Mouse (Mus musculus): ENCODE results near the gene Mad2l2.
A peak's percentile ranks its signal among the peaks of the same experiment; 100 is the strongest.
"Not testable (repeated sequence)": the region's sequence is repeated elsewhere in the genome, so short reads cannot be mapped to it uniquely, and the experiment has no call there.

The Mad2l2 gene

GRCm38 (mm10) chr4:148107621-148108291 lies 22.4 kb upstream of the Mad2l2 start:
- no peak for DNase-seq (ENCODE audit: low spot score)

GRCm38 (mm10) chr4:148108565-148109100 lies 21.6 kb upstream of the Mad2l2 start:
- DNase-seq (ENCODE audit: low spot score) = no peak

GRCm38 (mm10) chr4:148109215-148109614 lies 21.0 kb upstream of the Mad2l2 start:
- no peak for DNase-seq (ENCODE audit: low spot score)

- no peak for DNase-seq (ENCODE audit: low spot score)
These were observed 17.7 kb upstream of the Mad2l2 start for GRCm38 (mm10) chr4:148112519-148112918.

GRCm38 (mm10) chr4:148114758-148115391 lies 15.3 kb upstream of the Mad2l2 start:
- DNase-seq (ENCODE audit: low spot score) = peak; percentile 92

GRCm38 (mm10) chr4:148115467-148115866 lies 14.7 kb upstream of the Mad2l2 start:
- DNase-seq (ENCODE audit: low spot score) = peak; percentile 18

- DNase-seq (ENCODE audit: low spot score) = no peak
These were observed 13.5 kb upstream of the Mad2l2 start for GRCm38 (mm10) chr4:148116657-148117056.

GRCm38 (mm10) chr4:148117392-148117791 lies 12.8 kb upstream of the Mad2l2 start:
- no peak for DNase-seq (ENCODE audit: low spot score)

- DNase-seq (ENCODE audit: low spot score) = not testable (repeated sequence)
These were observed 10.6 kb upstream of the Mad2l2 start for GRCm38 (mm10) chr4:148119578-148119977.

GRCm38 (mm10) chr4:148120555-148120954 lies 9.6 kb upstream of the Mad2l2 start:
- no peak for DNase-seq (ENCODE audit: low spot score)

- DNase-seq (ENCODE audit: low spot score) = no peak
These were observed 8.8 kb upstream of the Mad2l2 start for GRCm38 (mm10) chr4:148121362-148121761.

- DNase-seq (ENCODE audit: low spot score) = no peak
These were observed 8.0 kb upstream of the Mad2l2 start for GRCm38 (mm10) chr4:148121982-148122693.

- DNase-seq (ENCODE audit: low spot score) = no peak
These were observed 7.5 kb upstream of the Mad2l2 start for GRCm38 (mm10) chr4:148122694-148123066.

- DNase-seq (ENCODE audit: low spot score) = no peak
These were observed 1.9 kb upstream of the Mad2l2 start for GRCm38 (mm10) chr4:148128241-148128640.

GRCm38 (mm10) chr4:148128672-148129071 lies 1.5 kb upstream of the Mad2l2 start:
- no peak for DNase-seq (ENCODE audit: low spot score)

GRCm38 (mm10) chr4:148130561-148131413 lies 603 bp downstream of the Mad2l2 start, which contains the start of gene Draxin:
Gene Draxin (minus strand): TSS chr4:148130698.
- DNase-seq (ENCODE audit: low spot score) = peak; percentile 39

GRCm38 (mm10) chr4:148131497-148132081 lies 1.4 kb downstream of the Mad2l2 start:
- DNase-seq (ENCODE audit: low spot score) = no peak

GRCm38 (mm10) chr4:148134988-148135387 lies 4.8 kb downstream of the Mad2l2 start:
- DNase-seq (ENCODE audit: low spot score) = no peak

- no peak for DNase-seq (ENCODE audit: low spot score)
These were observed 7.3 kb downstream of the Mad2l2 start for GRCm38 (mm10) chr4:148137503-148137902.

GRCm38 (mm10) chr4:148139767-148140097 lies 9.5 kb downstream of the Mad2l2 start:
- no peak for DNase-seq (ENCODE audit: low spot score)

All from ovary, postnatal 14 days (tissue).